In the genomic region with DNA sequence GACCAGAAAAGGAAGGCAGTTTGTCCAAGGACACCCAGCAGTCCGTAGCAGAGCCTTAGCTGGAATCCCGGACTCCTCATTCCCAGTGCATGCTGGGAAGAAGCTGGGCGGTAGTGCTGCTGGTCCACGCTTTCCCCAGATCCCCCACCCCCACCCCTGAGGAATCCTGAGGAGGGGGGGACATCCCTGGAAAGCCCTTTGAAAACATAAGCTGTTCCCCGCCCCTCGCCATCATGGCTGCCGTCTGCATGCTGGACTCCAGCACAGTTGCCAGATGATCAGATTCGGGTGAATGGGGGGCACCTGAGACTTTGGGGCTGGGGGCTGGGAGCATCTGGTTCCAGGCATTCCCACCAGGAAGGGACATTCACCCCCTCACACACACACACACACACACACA, we compare ENCODE assay signal across 12 mouse cellular contexts.
DNase-seq lines count a peak whose midpoint lies in the region; ATAC-seq and TF ChIP-seq lines count a peak whose summit lies in the region.
"Had no signal": no experiment of that assay in that cellular context is flagged by ENCODE, and none has a peak within 500 bp of the region (broad histone marks: within the 10 kb centered on the region; RNA-seq: fewer than 3 reads in every experiment).

No protein-coding gene starts in this region.

- DNase-seq in kidney, postnatal 0 days (ENCODE audit: low spot score): peak; percentile 44
- DNase-seq in kidney, adult 8-10 months: no peak
- DNase-seq in embryo, embryonic 10.5 days (ENCODE audit: low spot score): peak; percentile 32
- no peak for DNase-seq in adrenal gland, adult (ENCODE audit: inconsistent age in 2 of 2, low spot score in 1 of 2)
- no peak for DNase-seq in urinary bladder, postnatal 36 days (ENCODE audit: low spot score in 2 of 2)
- DNase-seq: adrenal gland, adult 2 months; thymus, postnatal 4 days had no signal

- no peak for TF ChIP-seq CTCF in kidney, postnatal 0 days (IDR thresholded peaks at IDR 0.05; ENCODE audit: low read depth)

- H3K4me3 ChIP-seq in kidney, postnatal 0 days (replicated peaks; ENCODE audit: low read depth, low read length): no peak overlapping the region
- no peak overlapping the region for H3K4me3 ChIP-seq in hindbrain, embryonic 12.5 days
- no peak overlapping the region for H3K4me3 ChIP-seq in midbrain, embryonic 16.5 days (ENCODE audit: low read depth, low read length)
- H3K4me3 ChIP-seq: heart, embryonic 15.5 days; layer of hippocampus, adult 2 months had no signal

- no peaks in the 10 kb centered on the region for H3K27me3 ChIP-seq in kidney, postnatal 0 days (ENCODE audit: insufficient read depth, low read length)
- peaks cover 6% of the 10 kb centered on the region for H3K27me3 ChIP-seq in hindbrain, embryonic 12.5 days
- no peaks in the 10 kb centered on the region for H3K27me3 ChIP-seq in midbrain, embryonic 16.5 days (ENCODE audit: control insufficient read depth, insufficient read depth, low read depth, low read length)

- H3K9ac ChIP-seq in kidney, postnatal 0 days (ENCODE audit: low read depth, low read length): no peak overlapping the region
- H3K9ac ChIP-seq in hindbrain, embryonic 12.5 days: no peak overlapping the region
- H3K9ac ChIP-seq in midbrain, embryonic 16.5 days (ENCODE audit: low read depth, low read length): no peak overlapping the region
- H3K9ac ChIP-seq: heart, embryonic 15.5 days had no signal

- H3K36me3 ChIP-seq in kidney, postnatal 0 days (ENCODE audit: insufficient read depth, low read length): no peaks in the 10 kb centered on the region
- H3K36me3 ChIP-seq in hindbrain, embryonic 12.5 days: no peaks in the 10 kb centered on the region
- no peaks in the 10 kb centered on the region for H3K36me3 ChIP-seq in midbrain, embryonic 16.5 days (ENCODE audit: control insufficient read depth, insufficient read depth, low read length)
- H3K36me3 ChIP-seq: heart, embryonic 15.5 days had no signal

- no peaks in the 10 kb centered on the region for H3K9me3 ChIP-seq in kidney, postnatal 0 days (replicated peaks; ENCODE audit: low read length)
- H3K9me3 ChIP-seq in hindbrain, embryonic 12.5 days (replicated peaks): no peaks in the 10 kb centered on the region
- no peaks in the 10 kb centered on the region for H3K9me3 ChIP-seq in midbrain, embryonic 16.5 days (replicated peaks; ENCODE audit: control insufficient read depth, low read length, poor library complexity, severe bottlenecking)
- H3K9me3 ChIP-seq: heart, embryonic 15.5 days had no signal

- WGBS in kidney, postnatal 0 days: 40% methylated on average over 8 of the region's 8 CpGs
- 29% methylated on average over 8 of the region's 8 CpGs for WGBS in hindbrain, embryonic 12.5 days
- 29% methylated on average over 8 of the region's 8 CpGs for whole genome bisulfite sequencing in midbrain, embryonic 16.5 days

- ATAC-seq in kidney, postnatal 0 days (replicated peaks; ENCODE audit: low FRiP score, low read depth): no peak
- no peak; the same call in 1 of the 2 replicates for ATAC-seq in hindbrain, embryonic 12.5 days (ENCODE audit: low FRiP score)
- ATAC-seq in midbrain, embryonic 16.5 days: 0 out of 2 replicates have a peak, but pooled peaks have one; percentile 5
- ATAC-seq in frontal cortex, adult (ENCODE audit: low TSS enrichment): no peak

- H3K27ac ChIP-seq in kidney, postnatal 0 days: no peak overlapping the region
- H3K27ac ChIP-seq in hindbrain, embryonic 12.5 days: peak overlapping the region; percentile 73
- H3K27ac ChIP-seq in midbrain, embryonic 16.5 days (ENCODE audit: low read length): peak overlapping the region; percentile 40; the same call in 1 of the 2 replicates
- H3K27ac ChIP-seq: layer of hippocampus, adult 2 months had no signal

- no peak overlapping the region for H3K4me2 ChIP-seq in kidney, postnatal 0 days (ENCODE audit: low read length)
- no peak overlapping the region for H3K4me2 ChIP-seq in hindbrain, embryonic 12.5 days (replicated peaks)
- H3K4me2 ChIP-seq in midbrain, embryonic 16.5 days (ENCODE audit: low read length): no peak overlapping the region

- H3K4me1 ChIP-seq in kidney, postnatal 0 days (replicated peaks; ENCODE audit: insufficient read depth, low read length): 0 out of 2 replicates have a peak, but pooled peaks cover 11% of the 10 kb centered on the region
- peaks cover 24% of the 10 kb centered on the region for H3K4me1 ChIP-seq in hindbrain, embryonic 12.5 days
- peaks cover 19% of the 10 kb centered on the region for H3K4me1 ChIP-seq in midbrain, embryonic 16.5 days (ENCODE audit: control insufficient read depth, insufficient read depth, low read length)

Comparison
In these comparisons a context has a peak if more than half of its experiments do, and no peak if none do; other contexts are left out.
1. DNase-seq: peak in kidney, postnatal 0 days (single experiment) and embryo, embryonic 10.5 days (single experiment); none in kidney, adult 8-10 months (0 of 2), adrenal gland, adult (0 of 2) and urinary bladder, postnatal 36 days (0 of 2).